Mouse (Mus musculus): ENCODE data around the gene Phf6. TPM values are rescaled to one million over a fixed set of nuclear protein-coding genes. Genes with fewer than 3 reads are reported as not detected.
"Not testable (repeated sequence)": the region's sequence is repeated elsewhere in the genome, so short reads cannot be mapped to it uniquely, and the experiment has no call there.

Gene Phf6
- 71.5 and 88.3 TPM in 2 replicates for polyA plus RNA-seq (2014; fragmentation: Nextera tagmentation; extraction: Ambion mirVana)

GRCm38 (mm10) chrX:52911587-52912371 is at the start of gene Phf6:
Gene Phf6, plus strand, starts transcription at chrX:52912266.
- ATAC-seq (ENCODE audit: low read depth), result peak; percentile 99
- Histone ChIP-seq H3K9me3 (ENCODE audit: control insufficient read depth, low read length) (no peaks in the 10 kb centered on the region), H3K4me2 (ENCODE audit: low read depth, low read length) (peak within 1 kb of the TSS; percentile 46), H3K4me1 (ENCODE audit: control insufficient read depth, insufficient read depth, low read length) (no peaks in the 10 kb centered on the region), H3K4me3 (ENCODE audit: low read depth, low read length) (peak within 1 kb of the TSS; percentile 54), H3K27ac (ENCODE audit: low read depth, low read length) (peak within 1 kb of the TSS; percentile 95), H3K27me3 (ENCODE audit: control insufficient read depth, insufficient read depth, low read length) (no peaks in the 10 kb centered on the region), H3K36me3 (ENCODE audit: control insufficient read depth, insufficient read depth, low read length) (no peaks in the 10 kb centered on the region), H3K9ac (replicated peaks; ENCODE audit: low read depth, low read length) (peak within 1 kb of the TSS; percentile 83)
- WGBS, result 18% methylated on average over 52 of the region's 54 CpGs

- H3K4me3 ChIP-seq (ENCODE audit: low read depth, low read length), result no peak overlapping the region
- H3K36me3 ChIP-seq (ENCODE audit: control insufficient read depth, insufficient read depth, low read length), result no peaks in the 10 kb centered on the region
- no peak overlapping the region for H3K4me2 ChIP-seq (ENCODE audit: low read depth, low read length)
- H3K4me1 ChIP-seq (ENCODE audit: control insufficient read depth, insufficient read depth, low read length), result no peaks in the 10 kb centered on the region
- H3K9me3 ChIP-seq (ENCODE audit: control insufficient read depth, low read length), result no peaks in the 10 kb centered on the region
- 57% methylated on average over 2 of the region's 2 CpGs for WGBS
- no peak overlapping the region for H3K9ac ChIP-seq (replicated peaks; ENCODE audit: low read depth, low read length)
- H3K27ac ChIP-seq (ENCODE audit: low read depth, low read length), result no peak overlapping the region
- no peaks in the 10 kb centered on the region for H3K27me3 ChIP-seq (ENCODE audit: control insufficient read depth, insufficient read depth, low read length)
- no peak for ATAC-seq (ENCODE audit: low read depth)
These were observed 47.9 kb upstream of the Phf6 start for GRCm38 (mm10) chrX:52864126-52864525.

GRCm38 (mm10) chrX:52898486-52898885 is 13.6 kb upstream of the Phf6 start:
- H3K9ac ChIP-seq (replicated peaks; ENCODE audit: low read depth, low read length); H3K36me3 ChIP-seq (ENCODE audit: control insufficient read depth, insufficient read depth, low read length); H3K4me2 ChIP-seq (ENCODE audit: low read depth, low read length); H3K27me3 ChIP-seq (ENCODE audit: control insufficient read depth, insufficient read depth, low read length); H3K4me3 ChIP-seq (ENCODE audit: low read depth, low read length); H3K9me3 ChIP-seq (ENCODE audit: control insufficient read depth, low read length); H3K4me1 ChIP-seq (ENCODE audit: control insufficient read depth, insufficient read depth, low read length); H3K27ac ChIP-seq (ENCODE audit: low read depth, low read length); ATAC-seq (ENCODE audit: low read depth): not testable (repeated sequence)
- 94% methylated on average over 7 of the region's 27 CpGs for WGBS

- 10% methylated on average over 24 of the region's 26 CpGs for WGBS
- ATAC-seq (ENCODE audit: low read depth), result peak; percentile 72; the same call in 1 of the 2 replicates
- Histone ChIP-seq H3K27ac (ENCODE audit: low read depth, low read length) (peak overlapping the region; percentile 95), H3K27me3 (ENCODE audit: control insufficient read depth, insufficient read depth, low read length) (no peaks in the 10 kb centered on the region), H3K4me3 (ENCODE audit: low read depth, low read length) (peak overlapping the region; percentile 54), H3K9me3 (ENCODE audit: control insufficient read depth, low read length) (no peaks in the 10 kb centered on the region), H3K9ac (replicated peaks; ENCODE audit: low read depth, low read length) (peak overlapping the region; percentile 83), H3K4me1 (ENCODE audit: control insufficient read depth, insufficient read depth, low read length) (no peaks in the 10 kb centered on the region), H3K36me3 (ENCODE audit: control insufficient read depth, insufficient read depth, low read length) (no peaks in the 10 kb centered on the region), H3K4me2 (ENCODE audit: low read depth, low read length) (peak overlapping the region; percentile 46)
These were observed 284 bp downstream of the Phf6 start for GRCm38 (mm10) chrX:52912372-52912728.

GRCm38 (mm10) chrX:52912826-52913701 is 998 bp downstream of the Phf6 start:
- Histone ChIP-seq H3K9ac (replicated peaks; ENCODE audit: low read depth, low read length) (peak overlapping the region; percentile 83), H3K27me3 (ENCODE audit: control insufficient read depth, insufficient read depth, low read length) (no peaks in the 10 kb centered on the region), H3K9me3 (ENCODE audit: control insufficient read depth, low read length) (no peaks in the 10 kb centered on the region), H3K4me1 (ENCODE audit: control insufficient read depth, insufficient read depth, low read length) (no peaks in the 10 kb centered on the region), H3K4me3 (ENCODE audit: low read depth, low read length) (peak overlapping the region; percentile 54), H3K36me3 (ENCODE audit: control insufficient read depth, insufficient read depth, low read length) (no peaks in the 10 kb centered on the region), H3K27ac (ENCODE audit: low read depth, low read length) (peak overlapping the region; percentile 95), H3K4me2 (ENCODE audit: low read depth, low read length) (peak overlapping the region; percentile 46)
- WGBS, result 20% methylated on average over 31 of the region's 31 CpGs
- ATAC-seq (ENCODE audit: low read depth), result no peak

- Histone ChIP-seq H3K27me3 (ENCODE audit: control insufficient read depth, insufficient read depth, low read length) (no peaks in the 10 kb centered on the region), H3K36me3 (ENCODE audit: control insufficient read depth, insufficient read depth, low read length) (no peaks in the 10 kb centered on the region), H3K9ac (replicated peaks; ENCODE audit: low read depth, low read length) (peak overlapping the region; percentile 45), H3K27ac (ENCODE audit: low read depth, low read length) (no peak overlapping the region), H3K9me3 (ENCODE audit: control insufficient read depth, low read length) (no peaks in the 10 kb centered on the region), H3K4me1 (ENCODE audit: control insufficient read depth, insufficient read depth, low read length) (no peaks in the 10 kb centered on the region), H3K4me3 (ENCODE audit: low read depth, low read length) (peak overlapping the region; percentile 54), H3K4me2 (ENCODE audit: low read depth, low read length) (peak overlapping the region; percentile 46)
- WGBS, result 45% methylated on average over 4 of the region's 4 CpGs
- no peak for ATAC-seq (ENCODE audit: low read depth)
These were observed 1.8 kb downstream of the Phf6 start for GRCm38 (mm10) chrX:52913856-52914255.

GRCm38 (mm10) chrX:52914705-52915104 is 2.6 kb downstream of the Phf6 start:
- no peaks in the 10 kb centered on the region for H3K27me3 ChIP-seq (ENCODE audit: control insufficient read depth, insufficient read depth, low read length)
- H3K9me3 ChIP-seq (ENCODE audit: control insufficient read depth, low read length), result no peaks in the 10 kb centered on the region
- no peaks in the 10 kb centered on the region for H3K4me1 ChIP-seq (ENCODE audit: control insufficient read depth, insufficient read depth, low read length)
- H3K4me2 ChIP-seq (ENCODE audit: low read depth, low read length), result peak overlapping the region; percentile 51
- no peak overlapping the region for H3K9ac ChIP-seq (replicated peaks; ENCODE audit: low read depth, low read length)
- H3K36me3 ChIP-seq (ENCODE audit: control insufficient read depth, insufficient read depth, low read length), result no peaks in the 10 kb centered on the region
- no peak for ATAC-seq (ENCODE audit: low read depth)
- H3K4me3 ChIP-seq (ENCODE audit: low read depth, low read length), result peak overlapping the region; percentile 25; the same call in 1 of the 2 replicates
- no peak overlapping the region for H3K27ac ChIP-seq (ENCODE audit: low read depth, low read length)

- no peaks in the 10 kb centered on the region for H3K36me3 ChIP-seq (ENCODE audit: control insufficient read depth, insufficient read depth, low read length)
- no peaks in the 10 kb centered on the region for H3K27me3 ChIP-seq (ENCODE audit: control insufficient read depth, insufficient read depth, low read length)
- no peak overlapping the region for H3K4me3 ChIP-seq (ENCODE audit: low read depth, low read length)
- no peaks in the 10 kb centered on the region for H3K4me1 ChIP-seq (ENCODE audit: control insufficient read depth, insufficient read depth, low read length)
- no peak for ATAC-seq (ENCODE audit: low read depth)
- no peak overlapping the region for H3K9ac ChIP-seq (replicated peaks; ENCODE audit: low read depth, low read length)
- no peak overlapping the region for H3K27ac ChIP-seq (ENCODE audit: low read depth, low read length)
- WGBS, result 58% methylated on average over 6 of the region's 7 CpGs
- H3K9me3 ChIP-seq (ENCODE audit: control insufficient read depth, low read length), result no peaks in the 10 kb centered on the region
- H3K4me2 ChIP-seq (ENCODE audit: low read depth, low read length), result no peak overlapping the region
These were observed 4.5 kb downstream of the Phf6 start for GRCm38 (mm10) chrX:52916516-52916915.

GRCm38 (mm10) chrX:52926726-52927125 is 14.7 kb downstream of the Phf6 start:
- WGBS, result 80% methylated on average over 9 of the region's 9 CpGs
- no peak overlapping the region for H3K9ac ChIP-seq (replicated peaks; ENCODE audit: low read depth, low read length)

More at GRCm38 (mm10) chrX:52926726-52927125, 14.7 kb downstream of the Phf6 start:
- H3K27ac ChIP-seq (ENCODE audit: low read depth, low read length), result no peak overlapping the region
- no peak for ATAC-seq (ENCODE audit: low read depth)
- H3K36me3 ChIP-seq (ENCODE audit: control insufficient read depth, insufficient read depth, low read length), result no peaks in the 10 kb centered on the region
- no peaks in the 10 kb centered on the region for H3K4me1 ChIP-seq (ENCODE audit: control insufficient read depth, insufficient read depth, low read length)
- H3K27me3 ChIP-seq (ENCODE audit: control insufficient read depth, insufficient read depth, low read length), result no peaks in the 10 kb centered on the region
- no peak overlapping the region for H3K4me3 ChIP-seq (ENCODE audit: low read depth, low read length)
- H3K9me3 ChIP-seq (ENCODE audit: control insufficient read depth, low read length), result no peaks in the 10 kb centered on the region
- no peak overlapping the region for H3K4me2 ChIP-seq (ENCODE audit: low read depth, low read length)

Data from neural tube, embryonic 14.5 days (tissue).